18 mouse cellular contexts compared by ENCODE assay signal in genomic region chr3:138058226-138058625, GRCm38 (mm10). TPM values are rescaled to one million over a fixed set of nuclear protein-coding genes. Genes with fewer than 3 reads are reported as not detected.
"Had no signal": no experiment of that assay in that cellular context is flagged by ENCODE, and none has a peak within 500 bp of the region (broad histone marks: within the 10 kb centered on the region; RNA-seq: fewer than 3 reads in every experiment).

No protein-coding gene starts in this region.

- H3K27me3 ChIP-seq: limb, embryonic 12.5 days; midbrain, embryonic 13.5 days; neural tube, embryonic 13.5 days had no signal

- H3K36me3 ChIP-seq: limb, embryonic 12.5 days; midbrain, embryonic 13.5 days; neural tube, embryonic 13.5 days had no signal

- ATAC-seq: midbrain, embryonic 13.5 days had no signal

- H3K4me3 ChIP-seq: limb, embryonic 12.5 days; midbrain, embryonic 13.5 days; neural tube, embryonic 13.5 days had no signal

- DNase-seq: kidney, adult 11 months; kidney, adult 9 months; kidney, postnatal 36 days; layer of hippocampus, adult 9-11 months; layer of hippocampus, postnatal 36 days; lung, adult 18-20 months; right cerebral cortex, postnatal 14 days; thymus, adult 18-20 months; thymus, postnatal 14 days had no signal

- H3K27ac ChIP-seq: kidney, postnatal 0 days; liver, embryonic 14.5 days; midbrain, embryonic 13.5 days; neural tube, embryonic 13.5 days had no signal

- H3K9me3 ChIP-seq: limb, embryonic 12.5 days; midbrain, embryonic 13.5 days; neural tube, embryonic 13.5 days had no signal

- H3K9ac ChIP-seq: limb, embryonic 12.5 days; liver, embryonic 14.5 days; midbrain, embryonic 13.5 days; neural tube, embryonic 13.5 days had no signal

- H3K4me2 ChIP-seq: limb, embryonic 12.5 days; midbrain, embryonic 13.5 days; neural tube, embryonic 13.5 days had no signal

RNA-seq across cellular contexts. Expression of gene 1110002E22Rik, which starts 6.6 kb away (rescaled TPM):
- total RNA-seq: megakaryocyte-erythroid progenitor cell, adult 5-6 weeks had no signal
- polyA plus RNA-seq: liver, adult 2 months had no signal

RNA-seq across cellular contexts. Expression of gene Gm5105, which starts 9.0 kb away (rescaled TPM):
- total RNA-seq: layer of hippocampus, adult 18-20 months; liver, adult 2 months; megakaryocyte-erythroid progenitor cell, adult 5-6 weeks had no signal
- polyA plus RNA-seq: liver, adult 2 months; liver, embryonic 14.5 days; midbrain, embryonic 13.5 days; spleen, adult 2 months had no signal
